Mouse (Mus musculus): ENCODE measurements around the gene Rarg.

The Rarg gene

DNA sequence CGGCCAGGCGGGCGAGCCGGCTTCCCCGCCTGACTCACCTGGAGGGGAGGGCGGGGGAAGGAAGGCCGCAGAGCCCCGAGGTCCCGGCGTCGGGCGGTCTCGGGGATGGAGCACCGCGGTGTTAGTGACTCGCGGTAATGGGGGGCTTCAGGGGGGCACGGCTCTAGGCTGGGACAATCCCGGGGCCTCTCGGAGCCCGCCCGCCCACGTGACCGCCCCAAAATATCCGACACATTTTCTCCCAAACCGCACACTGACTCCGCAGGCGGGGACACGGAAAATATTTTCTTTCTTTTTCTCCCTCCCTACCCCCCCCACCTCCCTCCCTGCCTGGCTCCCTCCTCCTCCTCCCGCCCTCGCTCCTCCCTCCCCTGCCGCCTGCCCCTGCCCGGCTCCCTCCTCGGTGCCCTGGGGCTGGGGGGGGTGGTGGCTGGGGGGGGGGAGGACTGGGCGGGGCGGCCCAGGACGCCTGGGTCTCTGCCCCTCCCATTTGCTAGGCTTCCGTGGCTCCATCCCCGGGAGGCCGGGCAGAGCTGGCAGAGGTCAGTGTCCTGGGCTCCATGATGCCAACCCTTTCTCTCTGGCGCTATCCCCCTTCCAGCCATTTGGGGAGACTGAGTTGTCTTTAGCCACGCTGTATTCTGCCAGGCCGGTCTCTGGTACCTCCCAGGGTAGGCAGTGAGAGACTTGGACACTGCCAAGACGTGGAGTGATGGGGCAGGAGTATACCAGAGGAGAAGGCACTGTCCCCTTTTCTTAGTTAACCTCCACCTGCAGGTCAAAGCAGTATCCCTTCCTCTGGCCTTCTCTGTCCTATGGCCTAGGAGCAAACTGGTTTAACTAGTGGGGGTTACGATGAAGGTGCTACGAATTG, at the start of gene Rarg:
Rarg (minus strand) TSS at position 316 of the 874 bp plus-strand sequence.
- in situ Hi-C loops (cut with MseI, MboI) = no loop called here

DNA sequence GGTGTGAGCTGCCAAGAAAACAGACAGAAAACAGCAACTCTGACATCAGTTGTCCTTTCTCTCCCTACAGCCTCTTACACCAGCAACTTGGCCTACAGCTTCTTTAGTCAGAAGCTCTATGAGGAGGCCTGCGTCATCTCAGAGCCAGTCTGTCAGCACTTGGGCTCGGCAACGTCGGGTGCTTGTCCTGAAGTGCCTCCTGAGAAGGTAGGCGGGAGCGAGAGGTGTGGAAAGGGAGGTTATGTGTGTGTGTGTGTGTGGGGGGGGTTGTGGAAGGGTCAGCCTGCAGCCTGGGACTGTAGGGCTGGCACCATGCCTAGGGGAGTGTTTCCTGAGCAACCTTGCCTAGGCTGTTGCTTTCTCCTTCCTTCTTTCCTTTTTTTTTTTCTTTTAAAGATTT, 45.2 kb upstream of the Rarg start:
- in situ Hi-C loops (cut with MseI, MboI) = no loop called here

DNA sequence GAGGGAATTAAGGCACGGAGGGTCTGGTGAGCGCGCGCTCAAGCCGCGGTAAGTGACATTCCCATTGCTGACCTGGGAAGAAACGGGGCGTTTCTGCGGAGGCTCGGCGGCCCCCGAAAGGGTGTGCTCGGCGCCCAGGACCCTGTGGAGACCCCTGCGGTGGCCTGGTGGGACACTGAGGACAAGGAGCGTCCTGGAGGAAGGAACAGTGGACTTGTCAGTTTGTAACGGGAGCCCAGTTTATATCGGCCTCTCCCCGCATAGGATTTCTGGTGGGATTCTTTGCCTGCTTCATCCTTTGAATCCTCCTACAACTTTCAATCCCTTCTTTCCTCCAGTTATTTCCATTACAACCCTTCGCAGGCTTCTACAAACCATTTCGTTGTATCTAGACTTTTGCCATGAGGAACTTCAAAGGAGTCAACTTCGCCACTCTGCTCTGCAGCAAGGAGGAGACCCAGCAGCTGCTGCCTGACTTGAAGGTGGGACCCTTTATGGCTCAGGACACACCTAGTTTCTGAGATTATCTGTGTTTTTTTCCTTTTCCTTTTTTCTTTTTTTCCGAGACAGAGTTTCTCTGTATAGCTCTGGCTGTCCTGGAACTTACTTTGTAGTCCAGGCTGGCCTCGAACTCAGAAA, 39.2 kb upstream of the Rarg start:
- in situ Hi-C loops (cut with MseI, MboI) = no loop called here

DNA sequence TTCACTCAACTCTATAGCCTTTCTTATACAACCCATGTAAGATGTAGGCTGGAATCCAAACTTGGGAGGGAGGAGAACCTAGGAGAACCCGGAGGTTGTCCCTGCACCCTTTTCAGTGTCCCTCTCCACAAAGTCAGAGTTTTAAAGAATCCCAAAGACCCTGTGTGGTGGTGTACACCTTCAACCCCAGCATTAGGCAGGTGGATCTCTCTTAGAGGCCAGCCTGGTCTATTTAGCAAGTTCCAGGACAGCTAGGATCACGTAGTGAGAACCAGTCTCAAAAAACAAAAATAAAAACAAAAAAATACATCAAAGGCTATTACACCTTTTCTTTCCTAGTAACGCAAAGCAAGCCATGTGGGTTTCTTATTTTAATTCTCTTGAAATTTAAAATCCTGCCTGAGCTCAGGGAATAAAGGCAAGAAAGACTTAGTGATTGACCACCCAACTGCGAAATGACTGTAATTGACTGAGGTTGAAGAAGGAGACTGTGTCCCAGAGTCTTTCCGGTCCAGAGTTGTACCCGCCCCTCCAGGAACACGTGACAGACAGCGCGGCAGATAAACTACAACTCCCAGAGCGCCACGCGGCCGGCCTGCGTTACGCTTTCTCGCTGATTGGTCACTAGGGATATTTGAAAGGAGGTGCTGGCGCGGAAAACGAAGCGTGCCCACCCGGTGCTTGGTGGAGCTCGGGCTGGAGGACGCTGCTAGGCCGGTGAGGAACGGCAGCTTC, 38.5 kb upstream of the Rarg start, which contains the start of gene Espl1:
Espl1 (plus strand) TSS at position 634 of the 735 bp plus-strand sequence.
- in situ Hi-C loops (cut with MseI, MboI) = no loop called here

DNA sequence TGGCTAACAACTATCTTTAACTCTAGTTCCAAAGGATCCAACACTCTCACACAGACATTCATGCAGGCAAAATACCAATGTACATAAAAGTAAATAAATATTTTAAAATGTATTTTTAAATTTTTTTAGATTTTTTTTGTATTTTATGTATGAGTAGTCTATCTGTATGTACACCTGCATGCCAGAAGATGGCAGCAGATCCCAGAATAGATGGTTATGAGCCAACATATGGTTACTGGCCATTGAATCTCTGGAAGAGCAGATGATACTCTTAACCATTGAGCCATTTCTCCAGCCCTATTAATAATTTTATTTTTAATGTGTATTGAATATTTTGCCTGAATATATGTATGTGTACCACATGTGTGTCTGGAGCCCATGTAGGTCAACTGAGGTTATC, 30.1 kb upstream of the Rarg start:
- in situ Hi-C loops (cut with MseI, MboI) = no loop called here

DNA sequence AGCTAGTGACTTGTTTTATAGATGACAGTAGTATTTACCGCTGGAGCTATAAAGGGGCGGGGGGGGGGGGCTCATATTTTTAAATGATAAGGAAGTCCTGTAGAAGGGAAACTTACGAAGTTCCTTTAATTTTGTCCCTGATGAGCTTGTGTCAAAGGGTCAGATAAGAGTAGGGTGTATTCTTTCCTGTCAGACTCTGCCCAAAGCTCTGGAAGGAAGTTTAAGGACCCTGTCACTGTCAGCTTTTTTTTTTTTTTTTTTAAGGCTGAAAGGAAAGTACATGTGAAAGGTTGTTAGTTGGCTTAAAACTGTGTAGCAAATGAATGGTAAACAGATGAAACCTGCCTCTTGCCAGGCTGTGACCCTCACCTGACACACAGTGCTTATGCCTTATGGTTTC, 26.3 kb upstream of the Rarg start:
- in situ Hi-C loops (cut with MseI, MboI) = no loop called here

DNA sequence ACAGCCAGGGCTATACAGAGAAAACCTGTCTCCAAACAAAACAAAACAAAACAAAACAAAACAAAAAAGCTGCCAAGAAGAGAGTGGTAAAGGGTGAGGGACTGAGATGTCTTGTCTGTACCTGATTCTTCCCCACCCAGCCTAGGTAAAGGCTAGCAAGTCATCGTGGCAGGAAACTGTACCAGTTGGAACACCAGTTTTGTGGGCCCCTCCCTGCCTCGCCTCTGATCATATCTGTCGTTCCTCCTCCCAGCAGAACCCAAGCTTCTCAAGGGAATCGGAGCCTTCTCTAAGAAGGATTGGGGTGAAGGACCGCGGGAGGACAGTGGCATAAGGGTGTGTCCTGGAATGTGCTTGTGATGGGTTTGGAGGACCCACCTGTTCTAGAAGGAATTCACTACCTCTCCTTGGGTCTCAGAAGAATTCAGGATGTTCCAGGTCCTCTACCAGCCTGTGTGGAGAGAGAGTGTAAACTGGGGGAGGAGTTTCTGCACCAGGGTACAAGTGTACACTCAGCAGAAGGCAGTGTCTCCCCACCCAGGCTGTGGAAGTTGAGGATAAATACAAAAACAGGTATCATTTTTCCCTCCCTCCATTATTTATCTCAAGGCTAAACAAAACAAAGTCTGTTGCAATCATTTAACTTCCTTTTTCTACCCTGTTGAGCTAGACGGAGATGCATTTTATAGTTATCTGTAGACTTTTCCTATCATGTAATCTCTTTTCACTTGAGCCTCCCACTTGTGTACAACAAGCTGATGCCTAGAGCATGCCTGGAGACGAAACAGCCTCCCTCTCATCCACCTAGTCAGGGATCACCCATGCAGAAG, 25.4 kb upstream of the Rarg start:
- in situ Hi-C loops (cut with MseI, MboI) = no loop called here

DNA sequence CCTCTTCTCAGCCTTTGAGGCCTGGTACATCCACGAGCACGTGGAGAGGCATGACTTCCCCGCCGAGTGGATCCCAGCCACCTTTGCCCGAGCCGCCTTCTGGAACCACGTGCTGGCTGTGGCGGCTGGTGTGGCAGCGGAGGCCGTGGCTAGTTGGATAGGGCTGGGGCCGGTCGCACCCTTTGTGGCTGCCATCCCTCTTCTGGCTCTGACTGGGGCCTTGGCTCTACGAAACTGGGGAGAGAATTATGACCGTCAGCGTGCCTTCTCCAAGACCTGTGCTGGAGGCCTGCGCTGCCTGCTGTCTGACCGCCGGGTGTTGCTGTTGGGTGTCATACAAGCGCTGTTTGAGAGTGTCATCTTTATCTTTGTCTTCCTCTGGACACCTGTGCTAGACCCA, 23.3 kb upstream of the Rarg start:
- in situ Hi-C loops (cut with MseI, MboI) = no loop called here

DNA sequence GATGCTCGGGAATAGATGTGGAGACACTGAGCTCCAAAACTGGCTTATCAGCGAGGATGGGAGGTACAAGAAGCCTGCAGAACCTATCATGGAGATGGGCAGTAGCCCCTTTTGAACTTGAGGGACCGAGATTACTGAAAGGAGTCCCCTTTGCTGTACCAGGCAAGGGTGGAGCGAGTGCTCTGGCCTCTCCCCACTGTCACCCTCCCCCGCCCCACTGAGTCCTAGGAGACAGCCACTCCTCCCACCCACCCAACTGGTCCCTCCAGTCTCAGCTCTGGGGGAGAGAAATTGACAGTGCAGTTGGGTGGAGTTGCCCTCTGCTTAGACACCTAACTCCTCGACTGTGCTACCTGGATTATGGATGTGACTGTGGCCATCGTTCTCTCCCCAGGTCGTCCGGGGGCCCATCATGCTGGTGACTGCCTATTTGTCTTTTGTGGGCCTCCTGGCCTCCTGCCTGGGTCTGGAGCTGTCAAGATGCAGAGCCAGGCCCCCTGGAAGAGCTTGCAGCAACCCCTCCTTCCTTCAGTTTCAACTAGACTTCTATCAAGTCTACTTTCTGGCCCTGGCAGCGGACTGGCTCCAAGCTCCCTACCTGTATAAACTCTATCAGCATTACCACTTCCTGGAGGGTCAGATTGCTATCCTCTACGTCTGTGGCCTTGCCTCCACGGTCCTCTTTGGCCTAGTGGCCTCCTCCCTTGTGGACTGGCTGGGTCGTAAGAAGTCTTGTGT, 22.6 kb upstream of the Rarg start:
- in situ Hi-C loops (cut with MseI, MboI) = no loop called here

DNA sequence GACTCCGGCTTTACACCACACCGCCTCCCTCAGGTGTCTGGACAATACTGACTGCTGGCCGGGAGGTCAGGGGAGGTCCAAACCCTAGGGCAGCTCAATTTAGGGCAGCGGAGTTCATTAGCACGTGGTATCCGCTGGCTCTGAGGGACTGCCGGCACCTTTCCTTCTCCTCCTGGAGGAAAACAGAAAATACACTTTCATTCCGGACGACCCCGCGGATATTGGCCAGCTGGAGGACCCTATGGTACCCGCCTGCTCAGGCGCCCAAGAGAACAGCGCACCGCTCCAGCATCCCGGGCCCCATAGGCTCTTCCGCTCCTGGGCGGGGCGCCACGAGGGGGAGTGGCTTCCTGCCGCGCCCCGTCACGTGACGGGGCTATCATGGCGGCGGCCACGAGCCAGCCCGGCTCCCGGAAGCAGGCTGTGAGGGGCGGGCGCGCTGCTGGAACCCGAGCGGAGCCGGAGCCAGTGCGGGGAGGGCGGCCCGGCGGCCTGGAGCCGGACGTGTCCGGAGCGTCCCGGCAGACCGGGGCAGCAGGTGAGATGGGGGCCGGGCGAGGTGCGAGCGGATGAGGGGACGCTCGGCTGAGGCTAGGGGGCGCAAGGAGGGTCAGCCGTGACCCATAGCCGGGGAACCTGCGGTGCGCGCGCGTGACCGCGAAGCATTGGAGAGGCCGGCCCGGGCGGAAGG, 21.9 kb upstream of the Rarg start, which contains the start of gene Mfsd5:
Mfsd5 (plus strand) TSS at position 363 of the 691 bp plus-strand sequence.
- in situ Hi-C loops (cut with MseI, MboI) = no loop called here

DNA sequence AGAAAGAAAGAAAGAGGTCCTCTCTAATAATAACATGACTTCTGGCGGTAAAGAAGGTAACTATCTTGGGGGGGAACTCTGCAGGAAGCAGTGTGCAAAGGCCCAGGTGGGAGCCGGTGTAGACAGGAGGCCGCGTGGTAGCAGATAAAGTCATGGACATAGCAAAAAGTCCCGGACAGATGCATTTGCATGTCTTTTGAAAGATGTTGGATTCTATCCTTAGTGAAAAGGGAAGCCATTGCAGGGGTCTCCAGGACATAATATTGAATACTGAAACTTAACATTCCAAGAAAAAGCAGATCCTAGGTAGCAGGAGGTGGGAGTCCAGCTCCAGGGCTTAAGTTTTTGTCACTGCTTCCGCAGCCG, 21.4 kb upstream of the Rarg start:
- in situ Hi-C loops (cut with MseI, MboI) = no loop called here

DNA sequence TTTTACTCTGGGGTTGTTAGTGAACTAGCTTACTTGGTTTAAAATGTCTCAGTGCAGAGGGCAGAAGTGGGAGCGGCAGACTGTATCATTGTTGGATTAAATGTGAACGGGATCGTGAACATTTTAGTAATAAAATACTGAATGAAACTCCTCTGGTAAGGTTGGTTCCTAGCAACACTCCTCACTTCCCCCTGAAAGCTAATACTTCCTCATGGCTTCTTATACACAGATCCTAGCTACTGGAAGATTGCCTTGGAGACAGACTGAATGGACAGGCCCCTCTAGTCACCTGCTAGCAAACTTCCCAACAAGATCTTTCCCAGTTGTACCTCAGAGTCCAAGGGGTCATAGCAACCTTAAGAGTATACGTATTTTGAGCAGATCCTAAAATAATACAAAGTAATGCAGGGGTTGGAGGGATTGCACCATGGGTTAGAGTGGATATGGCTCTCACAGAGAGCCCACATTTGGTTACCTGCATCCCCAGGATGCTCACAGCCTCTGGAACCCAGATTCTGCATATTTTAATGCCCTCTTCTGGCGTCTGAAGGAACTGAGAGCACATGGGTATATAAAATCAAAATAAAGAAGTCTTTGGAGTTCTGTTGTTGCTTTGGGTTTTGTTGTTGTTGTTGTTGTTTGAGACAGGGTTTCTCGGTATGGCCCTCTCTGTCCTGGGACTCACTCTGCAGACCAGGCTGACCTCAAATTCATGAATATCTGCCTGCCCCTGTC, 16.8 kb upstream of the Rarg start:
- in situ Hi-C loops (cut with MseI, MboI) = loop anchor here in 1 of 2 experiments (5.0 kb wide), 1 partner anchor 37 kb away; no protein-coding TSS in a partner anchor

DNA sequence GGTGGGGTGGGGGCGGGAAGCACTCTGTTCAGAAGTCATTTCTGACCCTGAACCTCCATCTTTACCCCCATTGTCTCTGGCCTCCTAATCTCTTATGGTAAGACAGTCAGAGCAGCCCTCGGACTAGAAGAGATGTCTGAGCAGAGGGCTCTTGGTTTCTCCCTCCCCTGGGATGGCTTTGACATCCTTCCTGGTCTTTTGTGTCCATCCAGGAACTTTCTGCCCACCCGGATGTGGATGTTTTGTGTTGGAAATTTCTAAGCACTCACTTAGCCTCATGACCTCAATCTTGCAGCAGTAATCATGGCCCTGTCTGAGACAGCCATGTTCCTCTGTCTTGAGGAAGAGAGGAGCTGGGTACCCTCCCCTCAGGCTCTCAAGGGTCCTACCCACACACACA, 14.1 kb upstream of the Rarg start:
- in situ Hi-C loops (cut with MseI, MboI) = loop anchor here in 1 of 2 experiments (5.0 kb wide), 1 partner anchor 34 kb away; no protein-coding TSS in a partner anchor

DNA sequence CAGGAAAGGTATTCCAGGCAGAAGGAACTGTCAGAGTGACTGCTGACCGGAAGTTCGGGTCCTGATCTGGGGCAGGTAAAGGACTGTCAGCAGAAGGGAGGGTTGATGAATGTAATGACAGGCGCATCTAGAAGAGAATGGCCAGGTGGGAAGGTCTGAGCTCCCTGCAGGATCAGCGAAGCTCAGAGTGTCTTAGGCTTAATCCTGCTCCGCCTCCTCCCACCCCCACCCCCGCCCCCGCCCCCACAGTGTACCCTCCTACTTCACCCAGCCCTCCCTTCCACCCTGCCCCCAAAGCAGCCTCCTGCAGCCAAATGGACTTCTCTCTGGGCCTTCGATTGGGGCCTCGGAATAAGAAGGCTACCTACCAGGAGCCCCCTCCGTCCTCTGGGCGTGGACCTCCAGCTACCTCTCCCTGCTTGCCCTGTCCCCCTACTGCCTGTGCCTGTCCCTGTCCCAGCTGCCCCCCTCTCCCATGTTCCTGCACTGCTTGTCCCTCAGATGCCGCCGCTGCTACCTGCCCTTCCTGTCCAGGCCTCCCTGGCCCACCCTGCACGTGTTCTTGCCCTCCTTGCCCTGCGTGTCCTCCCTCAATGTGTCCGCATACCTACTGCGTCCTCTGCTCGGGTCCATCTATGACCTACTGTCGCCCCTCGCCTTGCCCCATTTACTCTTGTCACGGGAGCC, 13.1 kb upstream of the Rarg start, which contains the start of gene Gm9918:
Gm9918 (plus strand) TSS at position 290 of the 687 bp plus-strand sequence.
- in situ Hi-C loops (cut with MseI, MboI) = loop anchor here in 1 of 2 experiments (5.0 kb wide), 1 partner anchor 33 kb away; no protein-coding TSS in a partner anchor

DNA sequence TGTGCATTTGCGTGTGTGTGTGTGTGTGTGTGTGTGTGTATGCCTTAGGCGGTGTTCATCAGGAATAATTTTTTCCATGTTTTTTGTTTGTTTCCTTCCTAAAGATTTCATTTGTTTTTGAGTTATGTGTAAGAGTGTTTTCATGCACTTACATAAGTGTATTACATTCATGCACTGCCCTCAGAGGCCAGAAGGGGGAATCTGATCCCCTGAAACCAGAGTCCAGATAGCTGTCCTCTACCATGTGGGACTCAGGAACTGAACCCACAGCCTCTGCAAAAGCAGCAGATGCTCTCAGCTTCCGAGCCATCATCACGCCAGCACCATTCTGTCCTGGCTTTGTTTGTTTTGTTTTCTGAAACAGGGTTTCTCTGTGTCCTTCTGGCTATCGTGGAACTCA, 8.2 kb upstream of the Rarg start:
- in situ Hi-C loops (cut with MseI, MboI) = no loop called here

DNA sequence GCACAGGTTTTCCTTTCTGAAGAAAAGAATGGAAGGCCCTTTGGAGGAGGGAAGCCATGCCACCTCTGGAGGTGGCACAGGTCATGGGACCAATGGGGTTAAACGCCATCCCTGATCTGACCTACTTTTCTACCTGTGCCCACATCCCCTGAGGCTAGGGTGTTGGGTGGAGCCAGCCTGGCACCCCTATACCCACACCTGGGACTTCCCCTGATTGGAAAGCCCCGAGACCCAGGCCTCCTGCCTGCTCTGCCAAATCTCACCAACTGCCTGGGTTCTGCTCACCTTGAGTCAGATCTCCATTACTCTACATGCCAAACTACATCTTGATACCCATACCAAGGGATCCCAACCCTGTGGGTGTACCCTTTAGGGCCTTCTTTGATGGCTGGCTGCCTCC, 5.7 kb upstream of the Rarg start:
- in situ Hi-C loops (cut with MseI, MboI) = no loop called here

DNA sequence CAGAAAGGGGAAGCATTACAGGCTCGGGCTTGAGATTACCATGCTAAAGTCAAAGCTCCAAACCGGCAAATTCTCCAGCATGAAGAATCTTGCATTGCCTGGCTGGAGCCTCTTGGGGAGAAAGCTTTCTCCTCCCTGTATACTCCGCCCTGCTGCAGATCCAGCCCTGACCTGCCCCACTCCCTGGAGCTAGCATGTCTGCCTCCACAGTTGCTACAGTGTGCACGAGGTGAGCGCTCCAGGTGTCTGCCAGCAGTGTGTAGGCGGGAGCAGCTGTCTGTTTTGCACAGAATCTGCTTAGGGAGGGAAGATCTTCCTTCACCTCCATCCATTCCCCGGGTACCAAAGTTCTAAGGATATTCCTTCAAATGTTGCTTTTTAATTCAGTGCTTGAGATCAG, 5.3 kb upstream of the Rarg start:
- in situ Hi-C loops (cut with MseI, MboI) = no loop called here

DNA sequence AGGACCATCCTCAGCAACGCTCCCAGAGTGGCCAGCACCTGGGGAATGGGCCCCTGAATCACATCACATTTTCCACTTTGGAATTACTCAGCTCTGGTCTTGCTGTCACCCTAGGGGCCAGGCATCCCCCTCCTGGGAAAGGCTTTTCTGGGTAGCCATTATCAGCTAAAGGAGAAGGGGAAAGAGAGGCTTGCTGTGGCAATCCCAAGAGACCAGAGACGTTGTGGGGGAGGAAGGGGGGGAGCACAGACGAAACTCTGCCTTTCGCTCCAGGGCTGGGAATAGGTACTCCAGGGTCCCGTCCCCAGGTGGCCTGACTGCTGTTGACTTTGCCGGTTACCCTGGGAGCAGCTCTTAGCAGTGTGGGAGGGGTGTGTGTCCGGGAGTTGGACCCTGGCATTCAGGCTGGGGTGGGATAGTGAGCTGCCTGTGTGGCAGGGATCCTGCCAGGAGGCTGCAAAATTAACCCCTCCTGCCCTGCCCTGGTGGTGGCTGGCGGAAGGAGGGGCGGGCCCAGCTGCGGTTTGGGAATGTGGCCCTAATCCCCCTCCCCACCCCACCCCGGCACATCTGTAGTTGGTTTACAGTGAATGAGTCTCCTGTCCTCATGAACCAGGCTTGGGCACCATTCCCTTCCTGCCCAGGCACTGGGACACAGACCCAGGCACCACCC, 1.4 kb upstream of the Rarg start:
- in situ Hi-C loops (cut with MseI, MboI) = no loop called here

Measured in mouse trophoblast stem cell (cell line).